Mouse (Mus musculus) heart, postnatal 4 days (tissue): ENCODE measurements around the gene Atp13a2. TPM values are rescaled to one million over a fixed set of nuclear protein-coding genes. Genes with fewer than 3 reads are reported as not detected.
A peak's percentile ranks its signal among the peaks of the same experiment; 100 is the strongest.

Source experiments
- DNase-seq: peaks from one replicate; pipeline ENCODE4 v3.0.0; 2021
- total RNA-seq, 2 experiments: library from RNA; stranded (reverse); gene quantifications; 2 replicates each; pipeline ENCODE4 v1.2.3; 2021

Atp13a2 gene
- total RNA-seq, 2 experiments from 2014 or later: 22.4 to 24.3 TPM

GRCm38 (mm10) chr4:141044816-141045215, 58.1 kb downstream of the Atp13a2 start:
- DNase-seq: peak; percentile 76

- no peak for DNase-seq
These were observed 62.3 kb downstream of the Atp13a2 start for GRCm38 (mm10) chr4:141048810-141049475.

- no peak for DNase-seq
These were observed 62.8 kb downstream of the Atp13a2 start for GRCm38 (mm10) chr4:141049476-141049835.

- DNase-seq: no peak
These were observed 65.8 kb downstream of the Atp13a2 start for GRCm38 (mm10) chr4:141052442-141052841.

- DNase-seq: no peak
These were observed 66.5 kb downstream of the Atp13a2 start for GRCm38 (mm10) chr4:141053138-141053537.

- no peak for DNase-seq
These were observed 67.0 kb downstream of the Atp13a2 start for GRCm38 (mm10) chr4:141053568-141054161.

Other genes with a start within 250 kb of the Atp13a2 start
- not detected for gene Padi6, start 244.2 kb upstream of the Atp13a2 start, total RNA-seq
- gene Padi4, start 212.6 kb upstream of the Atp13a2 start, total RNA-seq: under 1 TPM; 0.63 to 0.74 TPM
- under 1 TPM; 0.19 to 0.38 TPM for gene Padi3, start 176.2 kb upstream of the Atp13a2 start, total RNA-seq
- gene Padi1, start 141.1 kb upstream of the Atp13a2 start, total RNA-seq: not detected
- gene Padi2, start 80.5 kb upstream of the Atp13a2 start, total RNA-seq: under 1 TPM; 0.60 to 0.83 TPM
- 100 to 1,000 TPM; 633 to 638 TPM for gene Sdhb, start 25.7 kb upstream of the Atp13a2 start, total RNA-seq
- gene Mfap2, start 23.5 kb downstream of the Atp13a2 start, total RNA-seq: 10 to 100 TPM; 63.0 to 65.1 TPM
- gene Crocc, start 73.7 kb downstream of the Atp13a2 start, total RNA-seq: 1 to 10 TPM; 8.2 to 8.3 TPM
- 10 to 100 TPM; 33.7 to 35.8 TPM for gene Necap2, start 91.5 kb downstream of the Atp13a2 start, total RNA-seq
- not detected for gene Spata21, start 101.5 kb downstream of the Atp13a2 start, total RNA-seq
- 100 to 1,000 TPM; 103 to 107 TPM for gene Szrd1, start 152.9 kb downstream of the Atp13a2 start, total RNA-seq
- gene Fbxo42, start 161.0 kb downstream of the Atp13a2 start, total RNA-seq: 10 to 100 TPM; 13.9 to 14.9 TPM
- 1 to 10 TPM in 1 of 2 experiments, under 1 TPM in 1; 0.72 to 1.7 TPM for gene Rsg1, start 227.1 kb downstream of the Atp13a2 start, total RNA-seq